Mouse (Mus musculus) embryonic fibroblast, embryonic 13.5 days (primary cell): Measurements from ENCODE around the gene Itsn1. TPM values are rescaled to one million over a fixed set of nuclear protein-coding genes. Genes with fewer than 3 reads are reported as not detected.

Experiments used
- H3K27ac ChIP-seq: 2 replicates; pipeline ENCODE4 v1.5.1; 2012; ENCODE audit warnings: low read length, control low read depth, inconsistent platforms; ENCODE audit not compliant: insufficient read depth
- H3K4me1 ChIP-seq: 2 replicates; pipeline ENCODE4 v1.6.1; 2011; ENCODE audit warnings: low read length; ENCODE audit not compliant: control insufficient read depth, insufficient read depth
- H3K4me3 ChIP-seq: 2 replicates; pipeline ENCODE4 v1.5.1; 2011; ENCODE audit warnings: mild to moderate bottlenecking, control low read depth, low read length; ENCODE audit not compliant: insufficient read depth
- CTCF ChIP-seq: IDR thresholded peaks from 2 replicates; pipeline ENCODE4 v1.5.1; 2011; ENCODE audit warnings: mild to moderate bottlenecking, control low read depth, low read length, moderate library complexity, borderline replicate concordance; ENCODE audit not compliant: insufficient read depth
- POLR2A ChIP-seq: IDR thresholded peaks from 2 replicates; pipeline ENCODE4 v1.6.1; 2011; ENCODE audit warnings: low read depth, mild to moderate bottlenecking, control low read depth, low read length, moderate library complexity
- polyA plus RNA-seq: library from polyadenylated mRNA; stranded (reverse); fragments of >200 nt; gene quantifications from 2 replicates; pipeline ENCODE4 v1.2.4, GENCODE M21; 2011; ENCODE audit warnings: low read depth; ENCODE audit not compliant: missing spikeins, insufficient read length

The Itsn1 gene
- polyA plus RNA-seq, 1 experiment: 136 TPM

GRCm38 (mm10) chr16:91765121-91765815, 36.2 kb downstream of the Itsn1 start:
- no peak overlapping the region for H3K4me3 ChIP-seq
- H3K27ac ChIP-seq: no peak overlapping the region
- no peak for TF ChIP-seq POLR2A
- no peak for TF ChIP-seq CTCF
- peaks cover 12% of the 10 kb centered on the region for H3K4me1 ChIP-seq

- no peak overlapping the region for H3K27ac ChIP-seq
- TF ChIP-seq POLR2A: no peak
- no peak for TF ChIP-seq CTCF
- H3K4me1 ChIP-seq: peaks cover 12% of the 10 kb centered on the region
- H3K4me3 ChIP-seq: no peak overlapping the region
These were observed 36.7 kb downstream of the Itsn1 start for GRCm38 (mm10) chr16:91765816-91766210.

GRCm38 (mm10) chr16:91767165-91767701, 38.2 kb downstream of the Itsn1 start:
- TF ChIP-seq CTCF (no peak), POLR2A (no peak)
- Histone ChIP-seq H3K27ac (peak overlapping the region; percentile 16; the same call in 1 of the 2 replicates), H3K4me3 (no peak overlapping the region), H3K4me1 (peaks cover 8% of the 10 kb centered on the region)

- TF ChIP-seq CTCF: no peak
- no peak for TF ChIP-seq POLR2A
- no peak overlapping the region for H3K4me3 ChIP-seq
- no peak overlapping the region for H3K27ac ChIP-seq
- peaks cover 4% of the 10 kb centered on the region; the same call in 1 of the 2 replicates for H3K4me1 ChIP-seq
These were observed 39.5 kb downstream of the Itsn1 start for GRCm38 (mm10) chr16:91768586-91768985.

GRCm38 (mm10) chr16:91769911-91770310, 40.8 kb downstream of the Itsn1 start:
- no peak overlapping the region for H3K27ac ChIP-seq
- no peak overlapping the region for H3K4me3 ChIP-seq
- no peaks in the 10 kb centered on the region for H3K4me1 ChIP-seq
- TF ChIP-seq POLR2A (no peak), CTCF (no peak)

GRCm38 (mm10) chr16:91770662-91771061, 41.6 kb downstream of the Itsn1 start:
- no peak for TF ChIP-seq CTCF
- no peak for TF ChIP-seq POLR2A
- H3K4me3 ChIP-seq: no peak overlapping the region
- H3K4me1 ChIP-seq: no peaks in the 10 kb centered on the region

GRCm38 (mm10) chr16:91771334-91771733, 42.3 kb downstream of the Itsn1 start:
- TF ChIP-seq CTCF (no peak), POLR2A (no peak)
- Histone ChIP-seq H3K4me1 (no peaks in the 10 kb centered on the region), H3K27ac (no peak overlapping the region), H3K4me3 (no peak overlapping the region)

More at GRCm38 (mm10) chr16:91770662-91771061, 41.6 kb downstream of the Itsn1 start:
- no peak overlapping the region for H3K27ac ChIP-seq

GRCm38 (mm10) chr16:91772586-91772985, 43.5 kb downstream of the Itsn1 start:
- TF ChIP-seq POLR2A: no peak
- TF ChIP-seq CTCF: no peak
- H3K4me3 ChIP-seq: no peak overlapping the region
- no peak overlapping the region for H3K27ac ChIP-seq
- H3K4me1 ChIP-seq: no peaks in the 10 kb centered on the region

GRCm38 (mm10) chr16:91779576-91779975, 50.5 kb downstream of the Itsn1 start:
- no peak overlapping the region for H3K4me3 ChIP-seq
- TF ChIP-seq POLR2A: no peak
- no peak for TF ChIP-seq CTCF
- no peaks in the 10 kb centered on the region; the same call in 1 of the 2 replicates for H3K4me1 ChIP-seq
- H3K27ac ChIP-seq: no peak overlapping the region

- Histone ChIP-seq H3K27ac (no peak overlapping the region), H3K4me1 (no peaks in the 10 kb centered on the region; the same call in 1 of the 2 replicates), H3K4me3 (no peak overlapping the region)
- TF ChIP-seq CTCF (no peak), POLR2A (no peak)
These were observed 51.1 kb downstream of the Itsn1 start for GRCm38 (mm10) chr16:91780151-91780550.

GRCm38 (mm10) chr16:91780826-91781225, 51.7 kb downstream of the Itsn1 start:
- Histone ChIP-seq H3K27ac (no peak overlapping the region), H3K4me1 (no peaks in the 10 kb centered on the region; the same call in 1 of the 2 replicates), H3K4me3 (no peak overlapping the region)
- no peak for TF ChIP-seq CTCF
- TF ChIP-seq POLR2A: no peak
